Mouse (Mus musculus) hindbrain, embryonic 14.5 days (tissue): ENCODE results near the gene Gpx2. TPM values are rescaled to one million over a fixed set of nuclear protein-coding genes. Genes with fewer than 3 reads are reported as not detected.
"Not testable (repeated sequence)": the region's sequence is repeated elsewhere in the genome, so short reads cannot be mapped to it uniquely, and the experiment has no call there.

Experiments
- ATAC-seq: fragments of 200-750 bp; cut with Nextera tagmentation; 2 replicates; pipeline ENCODE4 v1.8.0; 2017; ENCODE audit warnings: moderate number of reproducible peaks, mild to moderate bottlenecking, moderate TSS enrichment, moderate library complexity; ENCODE audit not compliant: low FRiP score
- DNase-seq: peaks from one replicate; pipeline ENCODE4 v3.0.0-alpha.2; 2015; ENCODE audit warnings: low spot score
- H3K27ac ChIP-seq: fragments of 300-500 bp; sonication (generic); 2 replicates; pipeline ENCODE4 v1.5.1; 2014; ENCODE audit warnings: mild to moderate bottlenecking, moderate library complexity
- H3K27me3 ChIP-seq: fragments of 300-500 bp; sonication (generic); 2 replicates; pipeline ENCODE4 v1.6.1; 2014; ENCODE audit warnings: mild to moderate bottlenecking, low read length, mixed read lengths; ENCODE audit not compliant: control insufficient read depth, insufficient read depth
- H3K36me3 ChIP-seq: fragments of 300-500 bp; sonication (generic); replicated peaks from 2 replicates; pipeline ENCODE4 v1.6.1; 2014; ENCODE audit not compliant: control insufficient read depth, insufficient read depth
- H3K4me1 ChIP-seq: fragments of 300-500 bp; sonication (generic); replicated peaks from 2 replicates; pipeline ENCODE4 v1.6.1; 2014; ENCODE audit warnings: antibody characterized with exemption, low read length, mixed read lengths; ENCODE audit not compliant: control insufficient read depth, insufficient read depth
- H3K4me2 ChIP-seq: fragments of 300-500 bp; sonication (generic); replicated peaks from 2 replicates; pipeline ENCODE4 v1.6.1; 2014; ENCODE audit warnings: mild to moderate bottlenecking, moderate library complexity
- H3K4me3 ChIP-seq: fragments of 300-500 bp; sonication (generic); replicated peaks from 2 replicates; pipeline ENCODE4 v1.5.1; 2014; ENCODE audit warnings: mild to moderate bottlenecking, low read length
- H3K9ac ChIP-seq: fragments of 300-500 bp; sonication (generic); 2 replicates; pipeline ENCODE4 v1.6.1; 2014
- H3K9me3 ChIP-seq: fragments of 300-500 bp; sonication (generic); 2 replicates; pipeline ENCODE4 v1.6.1; 2016; ENCODE audit warnings: low read length; ENCODE audit not compliant: control insufficient read depth
- WGBS: fragments of 180-500 bp; shearing (Covaris S2); extraction: QIAGEN DNeasy Blood & Tissue Kit; methylation state at CpG from one replicate; pipeline ENCODE4 v1.1.7; 2014; 5-methylcytosine and 5-hydroxymethylcytosine counted together
- polyA plus RNA-seq: library from polyadenylated mRNA; unstranded; fragments of >200 nt; fragmentation: Nextera tagmentation; extraction: Ambion mirVana; gene quantifications from 2 replicates; pipeline ENCODE4 v1.2.1, GENCODE M21; 2014

The Gpx2 gene
- polyA plus RNA-seq, 1 experiment from 2014 or later, result 0.19 TPM

- Histone ChIP-seq H3K27me3 (no peaks in the 10 kb centered on the region), H3K4me1 (no peaks in the 10 kb centered on the region), H3K27ac (no peak overlapping the region), H3K4me2 (no peak overlapping the region), H3K9me3 (no peaks in the 10 kb centered on the region), H3K4me3 (no peak overlapping the region), H3K36me3 (no peaks in the 10 kb centered on the region; the same call in 1 of the 2 replicates), H3K9ac (no peak overlapping the region)
- DNase-seq, result no peak
- WGBS, result 94% methylated on average over 4 of the region's 4 CpGs
- no peak for ATAC-seq
These were observed 15.7 kb upstream of the Gpx2 start for GRCm38 (mm10) chr12:76811006-76811405.

DNA sequence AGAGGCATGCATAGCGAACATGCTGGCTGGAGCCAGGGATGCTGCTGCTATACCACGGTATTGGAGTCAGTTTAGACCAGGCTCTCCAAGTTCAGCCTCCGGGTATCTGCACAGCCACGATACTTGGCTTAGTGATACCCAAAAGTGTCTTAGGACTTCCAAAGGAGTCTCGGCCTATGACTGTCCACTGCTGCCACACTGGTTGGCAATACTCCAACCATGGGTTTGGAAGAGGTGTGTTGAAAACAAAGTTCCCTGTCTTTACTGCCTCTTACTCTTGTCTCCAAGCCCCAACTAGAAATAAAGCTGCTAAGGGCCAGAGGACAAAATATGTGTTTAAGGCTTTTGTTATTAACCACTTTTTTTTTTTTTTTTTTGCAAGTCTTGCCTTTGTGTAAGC is 15.1 kb upstream of the Gpx2 start:
- Histone ChIP-seq H3K36me3 (no peaks in the 10 kb centered on the region; the same call in 1 of the 2 replicates), H3K9me3 (no peaks in the 10 kb centered on the region), H3K9ac (no peak overlapping the region), H3K27ac (no peak overlapping the region), H3K4me2 (no peak overlapping the region), H3K4me3 (no peak overlapping the region), H3K4me1 (no peaks in the 10 kb centered on the region), H3K27me3 (no peaks in the 10 kb centered on the region)
- 94% methylated on average over 5 of the region's 5 CpGs for WGBS
- ATAC-seq (no peak), DNase-seq (no peak)

DNA sequence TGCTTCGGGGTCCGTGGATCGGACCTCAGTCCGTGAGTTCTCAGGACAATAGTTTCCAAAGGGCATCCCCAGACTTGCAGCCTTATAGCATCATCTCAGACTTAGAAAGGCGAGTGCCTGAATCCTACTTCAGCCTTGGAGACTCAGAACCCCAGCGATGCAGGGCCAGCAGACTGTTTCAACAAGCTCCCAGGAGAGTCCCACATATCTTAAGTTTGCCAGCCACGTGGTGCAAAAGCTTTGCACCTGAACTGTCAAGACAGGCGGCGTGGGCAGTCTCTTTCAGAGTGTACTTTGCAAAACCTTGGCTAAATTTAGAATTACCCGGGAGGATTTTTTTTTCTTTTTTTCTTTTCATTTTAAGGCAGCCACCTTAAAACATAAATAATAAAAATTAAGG is 12.4 kb upstream of the Gpx2 start:
- DNase-seq, result no peak
- H3K9me3 ChIP-seq, result no peaks in the 10 kb centered on the region
- no peak overlapping the region for H3K9ac ChIP-seq
- no peaks in the 10 kb centered on the region for H3K4me1 ChIP-seq
- no peak for ATAC-seq
- no peak overlapping the region for H3K27ac ChIP-seq
- no peaks in the 10 kb centered on the region; the same call in 1 of the 2 replicates for H3K36me3 ChIP-seq
- no peaks in the 10 kb centered on the region for H3K27me3 ChIP-seq
- WGBS, result 89% methylated on average over 10 of the region's 10 CpGs
- no peak overlapping the region for H3K4me2 ChIP-seq
- no peak overlapping the region for H3K4me3 ChIP-seq

- Histone ChIP-seq H3K27me3 (no peaks in the 10 kb centered on the region), H3K36me3 (peaks cover 2% of the 10 kb centered on the region; the same call in 1 of the 2 replicates), H3K27ac (no peak overlapping the region), H3K4me3 (no peak overlapping the region), H3K9ac (no peak overlapping the region), H3K9me3 (no peaks in the 10 kb centered on the region), H3K4me2 (no peak overlapping the region), H3K4me1 (no peaks in the 10 kb centered on the region)
- 83% methylated on average over 10 of the region's 10 CpGs for WGBS
- DNase-seq (no peak), ATAC-seq (no peak)
These were observed 9.9 kb upstream of the Gpx2 start for GRCm38 (mm10) chr12:76805056-76805811.

DNA sequence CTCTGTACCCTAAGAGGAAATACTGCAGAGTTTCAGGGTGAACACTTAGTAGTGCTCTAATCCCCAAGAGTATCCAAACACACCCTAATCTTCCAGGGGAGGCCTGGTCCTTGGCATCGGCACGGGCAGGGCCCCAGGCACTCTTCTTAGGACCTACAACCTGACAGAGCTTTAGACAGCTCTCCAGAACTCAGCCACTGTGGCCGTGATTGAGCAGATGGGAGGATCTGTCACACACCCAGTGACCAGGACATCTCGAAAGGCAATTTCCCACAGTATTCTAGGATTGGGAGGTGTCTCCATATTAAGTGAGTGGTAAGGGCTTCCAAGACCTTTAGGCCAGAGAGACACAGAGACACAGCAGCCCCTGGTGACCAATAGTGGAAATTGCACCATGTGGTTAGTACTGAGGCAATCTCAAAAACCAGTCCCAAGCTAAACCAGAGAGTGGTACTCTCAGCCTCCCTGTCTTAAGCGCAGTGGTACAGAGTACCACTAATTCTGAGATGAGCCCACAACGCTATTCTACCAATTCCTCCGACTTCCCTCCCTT is 8.4 kb upstream of the Gpx2 start:
- Histone ChIP-seq H3K9me3 (no peaks in the 10 kb centered on the region), H3K4me2 (no peak overlapping the region), H3K9ac (no peak overlapping the region), H3K4me3 (no peak overlapping the region), H3K4me1 (no peaks in the 10 kb centered on the region), H3K36me3 (peaks cover 16% of the 10 kb centered on the region; the same call in 1 of the 2 replicates), H3K27ac (no peak overlapping the region), H3K27me3 (no peaks in the 10 kb centered on the region)
- 57% methylated on average over 7 of the region's 7 CpGs for WGBS
- DNase-seq, result peak; percentile 56
- ATAC-seq, result no peak

- no peak for DNase-seq
- H3K36me3 ChIP-seq, result peaks cover 16% of the 10 kb centered on the region; the same call in 1 of the 2 replicates
- H3K27ac ChIP-seq, result no peak overlapping the region
- no peaks in the 10 kb centered on the region for H3K4me1 ChIP-seq
- no peak overlapping the region for H3K4me3 ChIP-seq
- WGBS, result 91% methylated on average over 10 of the region's 10 CpGs
- ATAC-seq, result no peak
- no peaks in the 10 kb centered on the region for H3K9me3 ChIP-seq
- H3K9ac ChIP-seq, result no peak overlapping the region
- H3K4me2 ChIP-seq, result no peak overlapping the region
- H3K27me3 ChIP-seq, result no peaks in the 10 kb centered on the region
These were observed 7.7 kb upstream of the Gpx2 start for GRCm38 (mm10) chr12:76803028-76803427.

DNA sequence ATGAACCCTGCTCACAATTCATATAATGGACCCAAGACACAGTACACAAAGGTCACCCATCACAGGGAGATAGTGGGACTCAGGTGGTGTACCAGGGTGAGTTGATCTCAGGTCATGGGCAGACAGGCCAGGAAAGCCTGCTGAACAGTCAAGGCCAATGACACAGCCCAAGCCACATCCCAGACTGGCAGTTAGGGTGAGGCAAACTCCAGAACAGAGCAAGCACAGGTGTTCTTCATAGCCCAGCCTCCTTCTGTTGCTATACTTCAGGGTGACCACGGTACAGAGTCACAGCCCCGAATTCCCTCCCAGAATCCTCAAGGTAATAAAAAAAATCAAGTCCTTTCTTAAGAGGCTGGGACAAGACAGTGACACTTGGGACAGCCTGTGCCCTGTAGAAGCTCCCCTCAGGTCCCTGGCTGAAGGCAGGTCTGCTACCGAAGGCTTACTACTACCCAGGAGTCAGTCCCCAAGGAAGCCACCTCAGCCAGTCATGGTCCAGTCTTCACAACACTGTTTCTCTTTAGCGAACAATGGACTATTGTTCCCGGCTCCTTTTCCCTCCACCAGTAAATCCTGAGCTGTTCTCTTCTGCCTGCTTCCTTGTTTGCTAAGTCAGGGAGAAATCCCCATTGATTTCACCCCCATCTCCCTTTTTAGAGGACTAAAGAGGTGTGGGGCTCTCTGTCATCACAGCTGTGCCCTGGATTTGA is 2.8 kb upstream of the Gpx2 start:
- Histone ChIP-seq H3K9me3 (no peaks in the 10 kb centered on the region), H3K9ac (no peak overlapping the region), H3K36me3 (peaks cover 16% of the 10 kb centered on the region; the same call in 1 of the 2 replicates), H3K4me2 (no peak overlapping the region), H3K27me3 (no peaks in the 10 kb centered on the region), H3K27ac (no peak overlapping the region), H3K4me3 (no peak overlapping the region), H3K4me1 (no peaks in the 10 kb centered on the region)
- 57% methylated on average over 5 of the region's 5 CpGs for WGBS
- DNase-seq (no peak), ATAC-seq (no peak)

DNA sequence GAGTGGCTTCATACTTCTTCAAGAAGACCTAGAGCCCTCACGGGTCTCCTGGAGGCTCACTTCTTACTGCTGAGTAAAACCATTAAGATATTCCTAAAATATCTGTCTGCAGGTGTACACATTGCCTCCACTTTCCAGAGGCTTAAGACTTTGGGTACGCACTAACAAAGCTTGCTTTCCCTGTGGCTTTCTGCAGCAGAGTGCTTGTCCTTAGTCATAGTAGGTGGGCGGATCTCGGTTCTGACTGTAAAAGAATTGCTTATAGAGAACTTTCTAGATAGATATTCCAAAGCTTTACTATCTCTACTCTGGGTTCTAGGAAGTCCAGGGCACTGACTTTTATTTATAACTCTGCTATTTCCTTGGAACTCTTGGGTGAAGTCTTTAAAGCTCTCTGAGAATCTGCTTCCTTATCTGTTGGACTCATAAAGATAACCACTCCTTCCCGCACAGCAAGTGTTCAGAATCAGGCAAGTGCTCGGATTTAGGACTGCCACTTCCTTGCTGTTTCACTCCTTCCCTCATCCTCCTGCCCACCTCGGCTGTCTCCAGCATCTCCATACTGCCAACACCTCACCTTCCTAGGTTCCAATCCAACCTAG is 1.7 kb upstream of the Gpx2 start:
- no peak overlapping the region for H3K4me2 ChIP-seq
- no peaks in the 10 kb centered on the region for H3K4me1 ChIP-seq
- H3K4me3 ChIP-seq, result no peak overlapping the region
- peaks cover 16% of the 10 kb centered on the region; the same call in 1 of the 2 replicates for H3K36me3 ChIP-seq
- WGBS, result 89% methylated on average over 7 of the region's 7 CpGs
- no peak overlapping the region for H3K9ac ChIP-seq
- no peak for ATAC-seq
- no peak overlapping the region for H3K27ac ChIP-seq
- H3K9me3 ChIP-seq, result no peaks in the 10 kb centered on the region
- DNase-seq, result no peak
- H3K27me3 ChIP-seq, result no peaks in the 10 kb centered on the region

DNA sequence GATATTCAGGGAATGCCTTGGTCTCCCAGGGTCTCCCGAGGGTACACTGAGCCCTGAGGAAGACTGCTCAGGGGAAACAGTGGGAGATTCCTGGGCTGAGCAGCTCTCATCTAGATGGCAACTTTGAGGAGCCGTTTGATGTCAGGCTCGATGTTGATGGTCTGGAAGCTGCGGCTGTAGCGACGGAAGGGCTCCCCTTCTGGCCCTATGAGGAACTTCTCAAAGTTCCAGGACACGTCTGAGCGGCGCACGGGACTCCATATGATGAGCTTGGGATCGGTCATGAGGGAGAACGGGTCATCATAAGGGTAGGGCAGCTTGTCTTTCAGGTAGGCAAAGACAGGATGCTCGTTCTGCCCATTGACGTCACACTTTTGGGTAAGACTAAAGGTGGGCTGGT is 2.8 kb downstream of the Gpx2 start:
- ATAC-seq, H3K4me3 ChIP-seq, H3K9me3 ChIP-seq, H3K9ac ChIP-seq, H3K4me2 ChIP-seq, H3K27me3 ChIP-seq, H3K27ac ChIP-seq, H3K4me1 ChIP-seq, DNase-seq, H3K36me3 ChIP-seq: not testable (repeated sequence)
- WGBS, result 56% methylated on average over 11 of the region's 14 CpGs
